Mouse (Mus musculus): ENCODE measurements at regions not wholly inside any gene's neighbourhood (a gene's known extent, or its start where the extent isn't known, plus 50 kb on each side); places are given as distances from the start of the nearest gene placed in this dataset.
"Not testable (repeated sequence)": the region's sequence is repeated elsewhere in the genome, so short reads cannot be mapped to it uniquely, and the experiment has no call there.

- peak in 1 of 2 experiments; percentile 26 for DNase-seq
Observed at GRCm38 (mm10) chr19:19347017-19347416, 236.0 kb upstream of the Rorb start.

DNA sequence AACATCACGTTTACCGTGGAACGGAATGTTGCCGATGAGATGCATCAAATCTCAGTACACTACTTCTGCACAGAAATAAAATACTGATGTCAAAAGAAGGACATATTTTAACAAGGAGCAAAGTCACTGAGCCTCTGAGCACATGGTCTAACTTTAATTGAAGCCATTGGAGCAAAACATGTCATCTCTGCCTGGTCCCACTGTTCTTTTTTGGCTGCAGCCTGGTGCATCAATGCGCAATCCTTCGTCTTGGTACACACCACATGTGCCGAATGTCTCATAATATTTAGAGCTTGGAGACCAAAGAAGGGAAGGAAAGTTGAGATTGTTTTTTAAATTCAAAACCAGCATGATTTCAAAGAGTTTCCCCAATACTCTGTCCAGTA, 233.4 kb upstream of the Rorb start:
- DNase-seq: no peak

- no peak for DNase-seq
Observed at GRCm38 (mm10) chr19:19343702-19344425, 232.9 kb upstream of the Rorb start.

- not testable (repeated sequence) for DNase-seq
Observed at GRCm38 (mm10) chr19:19307142-19307541, 196.1 kb upstream of the Rorb start.

DNA sequence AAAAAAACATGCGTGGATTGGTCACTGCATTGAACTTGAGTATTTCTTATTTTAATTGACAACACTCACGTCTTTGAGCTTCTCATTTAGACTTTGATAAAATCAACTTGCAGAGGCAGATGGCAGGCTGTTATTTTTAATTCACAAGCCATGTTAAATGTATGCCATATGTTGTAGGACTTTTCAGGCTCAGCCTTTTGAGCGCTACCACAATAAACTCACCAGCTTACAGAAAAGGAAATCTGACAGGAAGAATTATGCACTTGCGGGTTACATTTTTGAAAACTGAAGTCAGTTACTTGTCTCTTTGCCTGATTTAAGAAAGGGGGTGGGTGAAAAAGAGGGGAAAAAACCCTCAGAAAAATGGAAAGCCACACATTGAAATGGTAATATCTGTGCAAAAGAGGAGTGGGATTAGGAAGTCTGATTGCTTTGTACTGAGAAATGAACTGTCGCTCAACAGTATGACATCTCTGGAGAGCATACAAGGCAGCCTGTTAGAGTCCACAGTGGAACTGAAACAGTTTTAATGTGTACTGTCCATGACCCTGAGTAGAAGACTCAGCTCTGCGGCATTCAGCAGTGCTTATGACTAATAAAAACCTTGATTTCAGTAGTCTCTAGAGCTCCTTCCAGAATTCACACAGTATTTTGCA, 195.6 kb upstream of the Rorb start:
- no peak for DNase-seq

GRCm38 (mm10) chr19:19285864-19286263, 174.9 kb upstream of the Rorb start:
- not testable (repeated sequence) for DNase-seq

GRCm38 (mm10) chr19:19246837-19247560, 136.0 kb upstream of the Rorb start:
- DNase-seq: no peak

DNA sequence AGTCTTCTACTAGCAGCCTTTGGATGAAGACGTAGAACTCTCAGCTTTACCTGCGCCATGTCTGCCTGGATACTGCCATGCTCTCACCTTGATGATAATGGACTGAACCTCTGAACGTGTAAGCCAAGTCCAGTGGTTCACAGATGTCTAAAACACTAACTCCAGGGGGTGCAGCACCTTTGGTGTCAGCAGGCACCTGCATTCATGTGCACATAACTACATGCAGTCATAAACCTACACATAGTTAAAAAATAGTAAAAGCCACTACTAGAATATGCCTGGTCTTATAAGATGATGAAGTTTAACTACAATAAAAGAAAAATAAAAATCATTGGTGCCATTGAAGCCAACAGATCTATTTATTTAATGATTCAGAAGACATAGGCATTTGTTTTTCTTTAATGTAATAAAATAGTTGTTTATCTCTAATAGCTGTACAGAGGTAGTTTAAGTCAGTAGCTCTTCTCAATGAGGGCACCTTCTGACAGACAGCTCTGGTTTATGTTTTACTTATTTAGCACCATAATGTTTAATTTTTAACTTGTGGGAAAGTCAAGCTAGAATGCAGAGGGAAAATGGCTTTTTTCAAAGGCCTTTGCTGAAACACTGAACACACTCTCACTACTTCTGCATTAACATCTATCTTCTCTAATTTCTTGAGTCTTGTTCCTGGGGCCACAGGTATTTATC, 118.5 kb upstream of the Rorb start:
- peak in 1 of 2 experiments; percentile 22 for DNase-seq

DNA sequence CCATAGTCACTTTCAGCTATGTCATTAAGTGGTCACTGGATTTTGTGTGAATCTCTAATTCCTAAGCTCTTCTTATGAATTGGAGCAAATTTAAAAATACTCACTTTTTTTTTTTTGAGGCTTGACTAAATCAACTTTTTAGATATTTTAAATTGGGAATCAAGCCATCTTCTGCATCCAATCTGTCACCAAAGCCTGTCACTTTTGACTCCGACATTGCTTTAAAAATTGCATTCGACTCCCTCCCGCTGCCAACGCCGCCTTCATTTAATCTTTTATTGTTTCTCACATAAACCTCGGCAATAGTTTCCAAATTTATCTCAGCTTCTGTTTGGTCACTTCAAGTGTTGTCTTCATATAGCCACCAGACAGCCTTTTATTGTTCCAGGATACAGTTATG, 109.8 kb upstream of the Rorb start:
- DNase-seq: no peak

DNA sequence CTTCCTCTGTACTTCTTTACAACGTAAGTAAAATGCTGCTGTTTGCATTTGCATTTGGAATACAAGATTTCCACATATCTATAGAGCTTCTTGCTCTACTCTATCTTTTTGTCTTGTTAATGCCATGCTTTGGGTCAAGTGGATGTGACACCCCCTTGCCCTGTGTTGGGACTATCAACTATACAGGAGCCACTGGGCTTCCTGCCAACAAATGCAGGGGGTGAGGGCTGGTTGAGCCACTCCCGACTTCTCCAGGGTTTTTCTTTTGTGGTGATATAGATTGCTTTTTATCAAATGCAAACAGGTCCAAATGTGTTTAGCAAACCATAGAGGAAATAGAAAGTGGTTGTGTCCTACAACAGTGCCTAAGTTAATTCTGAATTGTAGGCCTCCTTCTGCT, 108.4 kb upstream of the Rorb start:
- no peak for DNase-seq

- DNase-seq: no peak
Observed at GRCm38 (mm10) chr19:19218700-19219099, 107.7 kb upstream of the Rorb start.

GRCm38 (mm10) chr19:19199534-19199933, 88.5 kb upstream of the Rorb start:
- DNase-seq: no peak

GRCm38 (mm10) chr19:19198780-19199179, 87.8 kb upstream of the Rorb start:
- no peak for DNase-seq

GRCm38 (mm10) chr19:19194728-19195127, 83.7 kb upstream of the Rorb start:
- no peak for DNase-seq

DNA sequence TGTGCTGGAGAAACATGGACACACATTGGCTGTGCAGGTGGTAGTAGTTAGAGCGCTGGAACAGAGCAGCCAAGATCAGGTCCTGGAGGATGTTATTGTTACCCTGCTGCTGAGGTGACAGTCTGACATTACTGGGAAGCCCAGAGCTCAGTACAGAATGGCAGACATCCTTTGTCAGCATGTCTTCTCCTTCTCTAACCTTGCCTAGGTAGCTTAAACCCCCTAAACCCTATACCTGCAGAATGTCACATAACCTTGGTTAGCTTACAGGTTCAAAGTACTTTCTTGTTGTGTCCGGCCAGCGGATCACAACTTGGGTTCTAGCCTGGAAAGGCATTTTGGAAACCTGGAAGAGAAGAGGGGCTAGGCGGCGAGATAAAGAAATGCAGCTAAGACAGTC, 83.3 kb upstream of the Rorb start:
- no peak for DNase-seq

GRCm38 (mm10) chr19:19172767-19173166, 61.8 kb upstream of the Rorb start:
- DNase-seq: no peak

GRCm38 (mm10) chr19:19170807-19171206, 59.8 kb upstream of the Rorb start:
- no peak for DNase-seq

All from kidney, postnatal 36 days (tissue).